Mouse (Mus musculus) hindbrain, embryonic 16.5 days (tissue): ENCODE data around the gene Olfr521. TPM values are rescaled to one million over a fixed set of nuclear protein-coding genes. Genes with fewer than 3 reads are reported as not detected.
"Not testable (repeated sequence)": the region's sequence is repeated elsewhere in the genome, so short reads cannot be mapped to it uniquely, and the experiment has no call there.

Experiments
- ATAC-seq: fragments of 200-750 bp; cut with Nextera tagmentation; 2 replicates; pipeline ENCODE4 v1.8.0; 2017; ENCODE audit warnings: moderate TSS enrichment, moderate library complexity
- H3K27ac ChIP-seq: fragments of 300-500 bp; sonication (generic); 2 replicates; pipeline ENCODE4 v1.5.1; 2014; ENCODE audit warnings: low read depth, mild to moderate bottlenecking, control low read depth, low read length, moderate library complexity
- H3K27me3 ChIP-seq: fragments of 300-500 bp; sonication (generic); replicated peaks from 2 replicates; pipeline ENCODE4 v1.6.1; 2014; ENCODE audit warnings: low read length; ENCODE audit not compliant: control insufficient read depth, insufficient read depth
- H3K36me3 ChIP-seq: fragments of 300-500 bp; sonication (generic); 2 replicates; pipeline ENCODE4 v1.6.1; 2014; ENCODE audit warnings: mild to moderate bottlenecking, low read length, moderate library complexity, mixed read lengths; ENCODE audit not compliant: control insufficient read depth, insufficient read depth
- H3K4me1 ChIP-seq: fragments of 300-500 bp; sonication (generic); 2 replicates; pipeline ENCODE4 v1.6.1; 2014; ENCODE audit warnings: low read depth, low read length; ENCODE audit not compliant: control insufficient read depth, insufficient read depth
- H3K4me2 ChIP-seq: fragments of 300-500 bp; sonication (generic); 2 replicates; pipeline ENCODE4 v1.6.1; 2014; ENCODE audit warnings: mild to moderate bottlenecking, low read length, control low read depth, moderate library complexity
- H3K4me3 ChIP-seq: fragments of 300-500 bp; sonication (generic); 2 replicates; pipeline ENCODE4 v1.5.1; 2014; ENCODE audit warnings: mild to moderate bottlenecking, low read length, control low read depth, moderate library complexity
- H3K9ac ChIP-seq: fragments of 300-500 bp; sonication (generic); 2 replicates; pipeline ENCODE4 v1.6.1; 2014; ENCODE audit warnings: low read depth, mild to moderate bottlenecking, control low read depth, low read length, moderate library complexity
- H3K9me3 ChIP-seq: fragments of 300-500 bp; sonication (generic); 2 replicates; pipeline ENCODE4 v1.6.1; 2014; ENCODE audit warnings: mild to moderate bottlenecking, low read length, moderate library complexity; ENCODE audit not compliant: control insufficient read depth
- WGBS: fragments of 180-500 bp; shearing (Covaris S2); extraction: QIAGEN DNeasy Blood & Tissue Kit; methylation state at CpG from one replicate; pipeline ENCODE4 v1.1.7; 2014; 5-methylcytosine and 5-hydroxymethylcytosine counted together
- polyA plus RNA-seq: library from polyadenylated mRNA; unstranded; fragments of >200 nt; fragmentation: Nextera tagmentation; extraction: Ambion mirVana; gene quantifications from 2 replicates; pipeline ENCODE4 v1.2.1, GENCODE M21; 2015

The Olfr521 gene
- polyA plus RNA-seq, 1 experiment from 2014 or later, result not detected

DNA sequence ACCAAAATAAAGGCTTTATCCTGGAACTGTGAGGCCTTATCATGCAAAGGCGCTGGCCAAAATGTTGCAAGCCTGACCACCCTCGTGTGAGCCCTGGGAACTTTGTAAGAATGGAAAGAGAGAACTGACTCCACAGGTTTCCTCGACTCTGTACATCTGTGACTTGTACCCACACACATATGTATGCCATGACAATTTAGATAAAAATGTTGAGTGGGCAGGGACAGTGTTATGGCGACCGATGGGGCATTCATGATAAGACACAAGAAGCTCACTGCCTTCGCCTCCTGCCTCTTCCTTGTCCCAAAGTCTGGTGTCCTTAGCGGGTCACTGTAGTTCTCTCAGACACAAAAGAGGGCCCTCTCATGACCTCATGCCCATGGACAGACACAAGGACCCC, 35.8 kb downstream of the Olfr521 start:
- WGBS, result 78% methylated on average over 7 of the region's 7 CpGs
- Histone ChIP-seq H3K9me3 (no peaks in the 10 kb centered on the region), H3K27me3 (no peaks in the 10 kb centered on the region), H3K9ac (no peak overlapping the region), H3K27ac (no peak overlapping the region), H3K4me3 (no peak overlapping the region), H3K4me1 (peaks cover 14% of the 10 kb centered on the region), H3K36me3 (no peaks in the 10 kb centered on the region), H3K4me2 (no peak overlapping the region)
- ATAC-seq, result no peak

- Histone ChIP-seq H3K9me3 (no peaks in the 10 kb centered on the region), H3K27me3 (no peaks in the 10 kb centered on the region), H3K27ac (no peak overlapping the region), H3K4me2 (no peak overlapping the region), H3K4me1 (no peaks in the 10 kb centered on the region), H3K4me3 (no peak overlapping the region), H3K36me3 (no peaks in the 10 kb centered on the region), H3K9ac (no peak overlapping the region)
- ATAC-seq, result no peak
- 74% methylated on average over 8 of the region's 8 CpGs for WGBS
These were observed 40.2 kb downstream of the Olfr521 start for GRCm38 (mm10) chr7:99803535-99803934.

GRCm38 (mm10) chr7:99804033-99804432, 40.7 kb downstream of the Olfr521 start:
- H3K4me1 ChIP-seq, H3K4me3 ChIP-seq, H3K9ac ChIP-seq, H3K27ac ChIP-seq, H3K27me3 ChIP-seq, H3K9me3 ChIP-seq, ATAC-seq, H3K4me2 ChIP-seq, H3K36me3 ChIP-seq: not testable (repeated sequence)
- WGBS, result 90% methylated on average over 3 of the region's 3 CpGs

DNA sequence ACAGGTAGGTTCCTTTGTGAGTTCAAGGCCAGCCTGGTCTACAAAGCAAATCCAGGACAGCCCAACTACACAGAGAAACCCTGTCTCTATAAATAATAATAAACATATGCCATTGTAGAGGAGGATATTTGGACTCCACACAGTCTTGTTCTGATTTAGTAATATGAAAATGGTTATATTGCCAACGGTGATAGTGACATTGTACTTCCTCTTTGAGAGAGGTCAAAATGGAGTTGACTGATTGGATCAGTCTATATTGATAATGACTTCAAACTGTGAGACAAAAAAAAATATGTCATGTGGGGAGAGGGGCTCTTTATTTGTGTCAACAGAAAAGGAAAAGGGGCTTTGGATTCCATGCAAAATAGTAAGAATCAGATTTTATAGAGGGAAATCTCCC, 42.0 kb downstream of the Olfr521 start:
- no peak overlapping the region for H3K9ac ChIP-seq
- H3K27me3 ChIP-seq, result no peaks in the 10 kb centered on the region
- H3K9me3 ChIP-seq, result no peaks in the 10 kb centered on the region
- no peaks in the 10 kb centered on the region for H3K36me3 ChIP-seq
- no peak overlapping the region for H3K4me2 ChIP-seq
- H3K4me1 ChIP-seq, result no peaks in the 10 kb centered on the region
- ATAC-seq, result no peak
- 89% methylated on average over 1 of the region's 1 CpGs for WGBS
- no peak overlapping the region for H3K4me3 ChIP-seq
- no peak overlapping the region for H3K27ac ChIP-seq

GRCm38 (mm10) chr7:99807043-99807442, 43.7 kb downstream of the Olfr521 start:
- not testable (repeated sequence) for H3K36me3 ChIP-seq, H3K4me3 ChIP-seq, H3K9ac ChIP-seq, H3K4me2 ChIP-seq, H3K27ac ChIP-seq, H3K27me3 ChIP-seq, H3K9me3 ChIP-seq, H3K4me1 ChIP-seq, ATAC-seq
- 90% methylated on average over 7 of the region's 7 CpGs for WGBS

DNA sequence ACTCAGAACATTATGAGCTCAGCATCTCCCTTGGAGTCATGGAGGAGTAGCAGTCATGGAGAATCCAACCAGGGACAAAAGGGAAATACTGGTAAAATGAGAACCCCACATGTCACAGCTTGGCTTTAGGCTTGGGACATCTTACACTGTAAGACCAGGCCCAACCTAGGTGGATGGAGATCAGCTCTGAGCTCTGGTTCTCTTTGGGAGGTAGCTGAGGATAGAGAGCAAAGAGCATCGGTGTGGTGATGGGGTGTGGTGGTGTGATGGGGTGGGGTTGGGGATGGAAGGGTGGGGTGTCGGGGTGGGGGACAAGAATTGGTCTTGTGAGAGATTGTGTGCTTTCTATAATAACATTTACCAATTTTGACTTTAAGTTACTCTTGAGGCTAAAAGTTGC, 47.5 kb downstream of the Olfr521 start:
- no peaks in the 10 kb centered on the region for H3K36me3 ChIP-seq
- 94% methylated on average over 2 of the region's 2 CpGs for WGBS
- no peak overlapping the region for H3K4me3 ChIP-seq
- H3K9me3 ChIP-seq, result no peaks in the 10 kb centered on the region
- no peak overlapping the region for H3K9ac ChIP-seq
- no peak for ATAC-seq
- no peak overlapping the region for H3K27ac ChIP-seq
- no peak overlapping the region for H3K4me2 ChIP-seq
- H3K27me3 ChIP-seq, result no peaks in the 10 kb centered on the region
- no peaks in the 10 kb centered on the region for H3K4me1 ChIP-seq

DNA sequence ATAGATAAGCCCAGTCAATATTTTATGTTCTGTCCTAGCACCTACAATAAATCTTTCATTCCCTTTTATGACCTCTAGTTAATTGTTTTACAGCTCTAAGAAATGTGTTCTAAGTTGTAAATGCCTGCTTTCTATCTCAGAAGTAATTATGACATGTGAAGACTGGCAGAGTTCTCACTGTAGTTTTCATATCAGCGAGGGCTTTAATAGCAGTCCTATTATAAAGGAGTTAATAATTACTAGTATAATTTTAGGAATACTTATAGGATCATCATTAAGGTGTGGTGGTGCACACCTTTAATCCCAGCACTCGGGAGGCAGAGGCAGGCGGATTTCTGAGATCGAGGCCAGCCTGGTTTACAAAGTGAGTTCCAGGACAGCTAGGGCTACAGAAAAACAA, 48.4 kb downstream of the Olfr521 start:
- Histone ChIP-seq H3K4me1 (no peaks in the 10 kb centered on the region), H3K4me3 (no peak overlapping the region), H3K27ac (no peak overlapping the region), H3K9ac (no peak overlapping the region), H3K9me3 (no peaks in the 10 kb centered on the region), H3K4me2 (no peak overlapping the region), H3K36me3 (no peaks in the 10 kb centered on the region), H3K27me3 (no peaks in the 10 kb centered on the region)
- 92% methylated on average over 4 of the region's 4 CpGs for WGBS
- ATAC-seq, result no peak

DNA sequence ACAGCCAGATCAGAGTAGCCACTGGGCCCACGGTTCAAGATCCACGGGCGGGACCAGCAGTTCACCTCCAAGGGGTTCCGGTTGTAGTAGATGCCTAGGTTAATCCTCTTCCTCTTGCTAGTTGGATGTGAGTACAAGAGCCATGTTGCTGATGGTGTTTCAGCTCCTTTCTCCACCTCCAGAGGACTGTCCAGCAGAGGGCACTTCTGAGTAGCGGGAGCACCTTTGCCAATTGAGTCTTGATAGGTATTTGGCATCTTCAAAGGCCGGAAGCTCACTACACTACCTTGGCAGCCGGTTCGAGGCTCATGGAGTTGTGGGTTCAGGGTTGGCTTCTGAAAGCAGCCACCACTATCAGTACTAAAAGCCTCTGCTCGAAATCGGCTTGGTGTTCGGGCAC, 50.1 kb downstream of the Olfr521 start:
- Histone ChIP-seq H3K4me1 (no peaks in the 10 kb centered on the region), H3K27ac (no peak overlapping the region), H3K36me3 (no peaks in the 10 kb centered on the region), H3K27me3 (no peaks in the 10 kb centered on the region), H3K9ac (no peak overlapping the region), H3K4me2 (no peak overlapping the region), H3K9me3 (no peaks in the 10 kb centered on the region), H3K4me3 (no peak overlapping the region)
- no peak for ATAC-seq
- WGBS, result 91% methylated on average over 11 of the region's 11 CpGs

GRCm38 (mm10) chr7:99818181-99818725, 54.9 kb downstream of the Olfr521 start:
- 31% methylated on average over 9 of the region's 9 CpGs for WGBS
- not testable (repeated sequence) for H3K27ac ChIP-seq, H3K4me3 ChIP-seq, H3K4me2 ChIP-seq, H3K9me3 ChIP-seq, H3K9ac ChIP-seq, H3K27me3 ChIP-seq, ATAC-seq, H3K4me1 ChIP-seq, H3K36me3 ChIP-seq
